Mouse (Mus musculus): Measurements from ENCODE around the gene Nfe2l1.

DNA sequence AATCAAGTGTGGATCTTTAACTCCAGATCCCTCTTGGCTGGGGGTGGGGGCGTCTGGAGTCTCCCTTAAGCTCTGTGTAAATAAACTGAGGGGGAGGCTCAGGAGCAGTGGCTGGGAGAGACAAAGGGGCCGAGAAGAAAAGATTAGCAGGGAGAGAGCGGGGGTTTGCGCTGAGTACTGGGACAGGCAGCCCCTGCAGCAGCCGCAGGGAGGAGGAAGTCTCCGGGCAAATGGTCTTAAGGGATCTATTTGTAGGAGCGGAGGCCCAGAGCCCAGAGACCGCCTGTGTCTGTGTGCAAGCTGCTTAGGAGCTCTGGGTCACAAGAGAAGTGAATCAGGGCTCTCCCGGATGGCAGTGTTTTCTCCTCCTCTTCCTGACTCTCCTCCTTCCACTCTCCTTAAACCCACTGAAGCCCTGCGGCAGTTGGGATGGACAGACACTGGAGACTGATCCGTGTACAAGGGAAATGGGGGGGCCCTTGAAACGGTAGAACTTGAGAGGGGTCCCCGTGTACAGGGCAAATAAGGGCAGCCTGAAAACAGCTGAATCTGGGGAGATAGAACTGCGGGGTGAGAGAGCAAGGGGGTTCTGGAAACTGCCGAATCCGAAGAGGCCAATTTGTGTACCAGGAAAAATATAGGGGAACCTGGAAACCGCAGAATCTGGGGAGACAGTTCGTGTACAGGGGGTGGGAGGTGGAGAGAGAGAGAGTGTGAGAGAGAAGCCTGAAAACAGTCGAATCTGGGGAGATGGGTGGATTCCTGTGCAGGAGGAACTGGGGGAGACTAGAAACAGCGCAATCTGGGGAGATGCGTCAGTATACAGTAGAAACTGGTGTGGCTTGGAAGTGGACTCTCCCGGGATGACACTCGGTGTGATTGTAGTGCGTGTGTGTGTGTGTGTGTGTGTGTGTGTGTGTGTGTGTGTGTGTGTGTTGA, 42.9 kb upstream of the Nfe2l1 start:
- TF ChIP-seq CTCF (IDR thresholded peaks at IDR 0.05; ENCODE audit: low read depth) (no peak), EP300 (IDR thresholded peaks at IDR 0.05; ENCODE audit: low read depth) (no peak)

Data from liver, postnatal 0 days (tissue).